Mouse (Mus musculus) spleen, postnatal 0 days (tissue): ENCODE results near the gene Epha6. TPM values are rescaled to one million over a fixed set of nuclear protein-coding genes. Genes with fewer than 3 reads are reported as not detected.

Experiments used
- polyA plus RNA-seq: library from polyadenylated mRNA; unstranded; fragments of >200 nt; fragmentation: Nextera tagmentation; extraction: Ambion mirVana; gene quantifications from 2 replicates; pipeline ENCODE4 v1.2.1, GENCODE M21; 2015

The Epha6 gene
- not detected in 2 replicates for polyA plus RNA-seq

DNA sequence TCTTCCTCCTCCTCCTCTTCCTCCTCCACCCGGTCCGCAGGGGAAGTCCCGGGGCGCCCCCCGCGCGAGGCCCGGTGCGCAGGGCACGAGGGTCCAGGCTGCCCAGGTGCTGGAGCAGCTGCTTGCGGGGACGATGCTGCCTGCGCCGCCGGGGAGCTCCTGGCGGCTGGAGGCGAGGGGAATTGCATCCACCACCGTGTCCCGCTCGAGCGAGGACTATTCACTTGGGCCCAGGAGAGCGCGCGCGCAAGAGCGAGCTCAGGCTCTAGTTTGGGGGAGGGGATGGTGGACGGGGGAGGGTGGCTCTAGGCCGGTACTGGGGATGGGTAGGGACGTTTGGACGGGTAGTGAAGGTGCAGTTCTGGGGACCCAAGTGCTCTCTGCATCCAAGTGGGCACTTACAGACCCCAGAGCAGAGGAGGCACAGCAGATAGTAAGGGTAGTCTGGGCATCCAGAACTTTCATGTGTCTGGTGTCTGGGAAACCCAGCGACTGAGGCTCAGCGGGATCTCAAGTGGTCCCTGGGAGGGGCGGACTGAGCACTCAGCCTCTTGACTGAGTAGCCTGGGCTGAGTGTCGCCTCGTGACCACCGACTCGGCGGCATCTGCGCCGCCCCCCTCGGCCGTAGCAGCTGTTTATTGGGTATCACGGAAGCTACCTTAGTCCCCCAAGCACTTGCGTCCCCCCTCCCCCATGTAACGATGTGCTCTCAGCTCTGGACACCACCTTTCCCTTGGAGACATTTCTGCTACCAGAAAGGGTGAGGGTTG lies at the start of gene Epha6:
Epha6 (minus strand) TSS at position 471 of the 771 bp plus-strand sequence.

DNA sequence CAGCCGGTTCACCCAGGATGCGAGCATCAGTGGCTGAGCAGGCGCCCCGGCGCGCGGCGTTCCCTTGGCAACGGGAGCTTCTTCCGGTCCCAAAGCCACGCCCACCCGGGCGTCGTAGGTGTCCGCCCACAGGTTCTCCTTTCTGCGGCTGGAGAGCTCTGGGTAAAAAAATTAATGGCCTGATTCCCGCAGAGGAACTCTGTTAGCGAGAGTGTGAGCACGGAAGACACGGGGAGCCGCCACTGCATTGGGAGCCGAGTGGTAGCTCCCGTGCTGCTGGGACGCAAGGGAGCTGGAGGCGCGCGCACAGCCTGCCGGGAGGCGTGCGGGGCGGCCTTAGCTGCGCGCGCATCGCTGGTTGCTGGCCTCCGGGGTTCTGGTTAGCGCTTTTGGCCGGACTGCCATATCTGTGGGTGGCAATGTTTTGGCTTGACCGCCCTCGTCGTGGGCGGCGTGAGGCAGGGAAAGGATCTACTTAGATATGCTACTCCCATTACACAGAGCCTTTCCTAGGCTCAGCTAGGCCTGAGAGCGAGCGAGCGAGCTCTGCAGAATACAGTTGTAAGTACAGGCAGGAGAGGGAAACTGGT lies 966.1 kb downstream of the Epha6 start, which contains the start of gene Arl6:
Arl6 (minus strand) TSS at position 290 of the 590 bp plus-strand sequence.

